Mouse (Mus musculus) liver, postnatal 0 days (tissue): ENCODE measurements around the gene A930004D18Rik. TPM values are rescaled to one million over a fixed set of nuclear protein-coding genes. Genes with fewer than 3 reads are reported as not detected.

Source experiments
- ATAC-seq: fragments of 200-750 bp; cut with Nextera tagmentation; 2 replicates; pipeline ENCODE4 v1.8.0; 2017; ENCODE audit warnings: mild to moderate bottlenecking, moderate library complexity
- DNase-seq: peaks from one replicate; pipeline ENCODE4 v3.0.0-alpha.2; 2016
- H3K27ac ChIP-seq: fragments of 300-500 bp; sonication (generic); 2 replicates; pipeline ENCODE4 v1.5.1; 2014; ENCODE audit warnings: antibody characterized with exemption, moderate library complexity, mild to moderate bottlenecking, low read depth
- H3K27me3 ChIP-seq: fragments of 300-500 bp; sonication (generic); 2 replicates; pipeline ENCODE4 v1.6.1; 2014; ENCODE audit warnings: low read length, control low read depth, mixed read lengths; ENCODE audit not compliant: insufficient read depth
- H3K36me3 ChIP-seq: fragments of 300-500 bp; sonication (generic); replicated peaks from 2 replicates; pipeline ENCODE4 v1.6.1; 2014; ENCODE audit warnings: mild to moderate bottlenecking, control low read depth, low read length, moderate library complexity, mixed read lengths; ENCODE audit not compliant: insufficient read depth
- H3K4me1 ChIP-seq: fragments of 300-500 bp; sonication (generic); 2 replicates; pipeline ENCODE4 v1.6.1; 2014; ENCODE audit warnings: antibody characterized with exemption, mild to moderate bottlenecking, control low read depth; ENCODE audit not compliant: insufficient read depth
- H3K4me2 ChIP-seq: fragments of 300-500 bp; sonication (generic); 2 replicates; pipeline ENCODE4 v1.6.1; 2014; ENCODE audit warnings: low read depth, mild to moderate bottlenecking, low read length, moderate library complexity, mixed read lengths
- H3K4me3 ChIP-seq: fragments of 300-500 bp; sonication (generic); 2 replicates; pipeline ENCODE4 v1.5.1; 2014; ENCODE audit warnings: low read depth, low read length
- H3K9ac ChIP-seq: fragments of 300-500 bp; sonication (generic); replicated peaks from 2 replicates; pipeline ENCODE4 v1.6.1; 2014; ENCODE audit warnings: mild to moderate bottlenecking, moderate library complexity
- H3K9me3 ChIP-seq: fragments of 300-500 bp; sonication (generic); 2 replicates; pipeline ENCODE4 v1.6.1; 2016; ENCODE audit warnings: mild to moderate bottlenecking, control low read depth, low read length, mixed read lengths
- CTCF ChIP-seq: sonication (generic); IDR thresholded peaks from 2 replicates; pipeline ENCODE4 v1.5.1; 2016; ENCODE audit warnings: antibody characterized with exemption, low read depth
- EP300 ChIP-seq: IDR thresholded peaks from 2 replicates; pipeline ENCODE4 v1.6.1; 2016; ENCODE audit warnings: antibody characterized with exemption, low read depth, mild to moderate bottlenecking
- WGBS: fragments of 180-500 bp; shearing (Covaris S2); extraction: QIAGEN DNeasy Blood & Tissue Kit; methylation state at CpG from one replicate; pipeline ENCODE4 v1.1.7; 2014; ENCODE audit not compliant: insufficient replicate concordance; 5-methylcytosine and 5-hydroxymethylcytosine counted together
- polyA plus RNA-seq: library from polyadenylated mRNA; unstranded; fragments of >200 nt; fragmentation: Nextera tagmentation; extraction: Ambion mirVana; gene quantifications from 2 replicates; pipeline ENCODE4 v1.2.1, GENCODE M21; 2015

A930004D18Rik gene
- polyA plus RNA-seq, 1 experiment from 2014 or later: 0.99 TPM

- TF ChIP-seq CTCF: no peak
- no peak for TF ChIP-seq EP300
- 0 out of 2 replicates have a peak, but pooled peaks cover 10% of the 10 kb centered on the region for H3K27me3 ChIP-seq
- 0 out of 2 replicates have a peak overlapping the region, but pooled peaks have one; percentile 28 for H3K9ac ChIP-seq
- ATAC-seq: no peak; the same call in 1 of the 2 replicates
- 32% methylated on average over 44 of the region's 46 CpGs for WGBS
- H3K36me3 ChIP-seq: no peaks in the 10 kb centered on the region
- H3K9me3 ChIP-seq: no peaks in the 10 kb centered on the region
- H3K4me1 ChIP-seq: peaks cover 12% of the 10 kb centered on the region
- DNase-seq: no peak
- no peak overlapping the region; the same call in 1 of the 2 replicates for H3K4me3 ChIP-seq
- H3K4me2 ChIP-seq: peak overlapping the region; percentile 60
- H3K27ac ChIP-seq: no peak overlapping the region
These were observed 2.2 kb upstream of the A930004D18Rik start for GRCm38 (mm10) chr2:18039566-18040290.

GRCm38 (mm10) chr2:18038895-18039371, 1.4 kb upstream of the A930004D18Rik start:
- Histone ChIP-seq H3K4me3 (no peak overlapping the region), H3K4me2 (no peak overlapping the region), H3K9ac (no peak overlapping the region; the same call in 1 of the 2 replicates), H3K27ac (no peak overlapping the region), H3K36me3 (no peaks in the 10 kb centered on the region), H3K4me1 (peaks cover 12% of the 10 kb centered on the region), H3K27me3 (0 out of 2 replicates have a peak, but pooled peaks cover 10% of the 10 kb centered on the region), H3K9me3 (no peaks in the 10 kb centered on the region)
- TF ChIP-seq EP300 (no peak), CTCF (no peak)
- ATAC-seq: no peak
- DNase-seq: no peak
- 76% methylated on average over 10 of the region's 10 CpGs for WGBS

- Histone ChIP-seq H3K9ac (no peak overlapping the region), H3K36me3 (no peaks in the 10 kb centered on the region), H3K4me1 (peaks cover 12% of the 10 kb centered on the region), H3K4me3 (no peak overlapping the region), H3K4me2 (no peak overlapping the region), H3K27ac (no peak overlapping the region), H3K27me3 (peaks cover 16% of the 10 kb centered on the region), H3K9me3 (no peaks in the 10 kb centered on the region)
- ATAC-seq (no peak), DNase-seq (no peak)
- WGBS: 59% methylated on average over 3 of the region's 3 CpGs
- TF ChIP-seq EP300 (no peak), CTCF (no peak)
These were observed 710 bp upstream of the A930004D18Rik start for GRCm38 (mm10) chr2:18038141-18038752.

GRCm38 (mm10) chr2:18034371-18035250, 2.9 kb downstream of the A930004D18Rik start:
- no peak overlapping the region for H3K4me2 ChIP-seq
- peaks cover 49% of the 10 kb centered on the region for H3K27me3 ChIP-seq
- ATAC-seq: no peak
- no peak overlapping the region for H3K4me3 ChIP-seq
- no peak overlapping the region for H3K27ac ChIP-seq
- TF ChIP-seq EP300: no peak
- TF ChIP-seq CTCF: no peak
- H3K9ac ChIP-seq: no peak overlapping the region
- WGBS: 80% methylated on average over 10 of the region's 10 CpGs
- no peak for DNase-seq
- no peaks in the 10 kb centered on the region for H3K9me3 ChIP-seq
- peaks cover 13% of the 10 kb centered on the region for H3K4me1 ChIP-seq
- H3K36me3 ChIP-seq: no peaks in the 10 kb centered on the region

- WGBS: 74% methylated on average over 10 of the region's 10 CpGs
These were observed 4.1 kb downstream of the A930004D18Rik start for GRCm38 (mm10) chr2:18033166-18034108.

More at GRCm38 (mm10) chr2:18033166-18034108, 4.1 kb downstream of the A930004D18Rik start:
- Histone ChIP-seq H3K36me3 (no peaks in the 10 kb centered on the region), H3K4me2 (no peak overlapping the region), H3K9me3 (no peaks in the 10 kb centered on the region), H3K9ac (no peak overlapping the region), H3K27me3 (peaks cover 53% of the 10 kb centered on the region), H3K4me1 (peaks cover 16% of the 10 kb centered on the region), H3K27ac (no peak overlapping the region), H3K4me3 (no peak overlapping the region)
- DNase-seq: no peak
- ATAC-seq: no peak
- TF ChIP-seq CTCF: no peak
- no peak for TF ChIP-seq EP300
